Mouse (Mus musculus) right cerebral cortex, postnatal 25 days (tissue): ENCODE data around the gene Mansc4.

ENCODE experiments used
- DNase-seq: peaks from one replicate; pipeline ENCODE4 v3.0.0; 2022

Gene Mansc4

GRCm38 (mm10) chr6:147076878-147077277 lies 10.0 kb downstream of the Mansc4 start:
- no peak for DNase-seq

- no peak for DNase-seq
Measured at GRCm38 (mm10) chr6:147075808-147076387, 10.9 kb downstream of the Mansc4 start.

GRCm38 (mm10) chr6:147064944-147065261 lies 21.9 kb downstream of the Mansc4 start:
- no peak for DNase-seq

GRCm38 (mm10) chr6:147064226-147064943 lies 22.4 kb downstream of the Mansc4 start:
- DNase-seq, result no peak

GRCm38 (mm10) chr6:147062694-147063093 lies 24.1 kb downstream of the Mansc4 start:
- no peak for DNase-seq

- no peak for DNase-seq
Measured at GRCm38 (mm10) chr6:147062034-147062433, 24.8 kb downstream of the Mansc4 start.

- no peak for DNase-seq
Measured at GRCm38 (mm10) chr6:147061630-147062029, 25.2 kb downstream of the Mansc4 start.

GRCm38 (mm10) chr6:147059326-147059725 lies 27.5 kb downstream of the Mansc4 start:
- no peak for DNase-seq

GRCm38 (mm10) chr6:147055374-147055977 lies 31.4 kb downstream of the Mansc4 start:
- no peak for DNase-seq

- DNase-seq, result no peak
Measured at GRCm38 (mm10) chr6:147053785-147054646, 32.8 kb downstream of the Mansc4 start.

- DNase-seq, result no peak
Measured at GRCm38 (mm10) chr6:147052440-147052839, 34.4 kb downstream of the Mansc4 start.

- DNase-seq, result no peak
Measured at GRCm38 (mm10) chr6:147051666-147052065, 35.2 kb downstream of the Mansc4 start.

GRCm38 (mm10) chr6:147049239-147049805 lies 37.5 kb downstream of the Mansc4 start:
- no peak for DNase-seq

- no peak for DNase-seq
Measured at GRCm38 (mm10) chr6:147043633-147044032, 43.2 kb downstream of the Mansc4 start.

GRCm38 (mm10) chr6:147042291-147043290 lies 44.2 kb downstream of the Mansc4 start, which contains the start of gene Mrps35:
Mrps35 (plus strand) TSS chr6:147042764.
- peak; percentile 89 for DNase-seq

GRCm38 (mm10) chr6:147032303-147032925 lies 54.4 kb downstream of the Mansc4 start, which contains the start of gene Rep15:
Rep15 (plus strand) TSS chr6:147032584.
- no peak for DNase-seq

- no peak for DNase-seq
Measured at GRCm38 (mm10) chr6:147030096-147030885, 56.5 kb downstream of the Mansc4 start.

GRCm38 (mm10) chr6:147029591-147029990 lies 57.2 kb downstream of the Mansc4 start:
- DNase-seq, result peak; percentile 15

- no peak for DNase-seq
Measured at GRCm38 (mm10) chr6:147028396-147028795, 58.4 kb downstream of the Mansc4 start.
